Mouse (Mus musculus): ENCODE results near the gene Mfsd12. TPM values are rescaled to one million over a fixed set of nuclear protein-coding genes. Genes with fewer than 3 reads are reported as not detected.

Mfsd12 gene
- polyA plus RNA-seq, 1 experiment from 2014 or later = 4.7 TPM

DNA sequence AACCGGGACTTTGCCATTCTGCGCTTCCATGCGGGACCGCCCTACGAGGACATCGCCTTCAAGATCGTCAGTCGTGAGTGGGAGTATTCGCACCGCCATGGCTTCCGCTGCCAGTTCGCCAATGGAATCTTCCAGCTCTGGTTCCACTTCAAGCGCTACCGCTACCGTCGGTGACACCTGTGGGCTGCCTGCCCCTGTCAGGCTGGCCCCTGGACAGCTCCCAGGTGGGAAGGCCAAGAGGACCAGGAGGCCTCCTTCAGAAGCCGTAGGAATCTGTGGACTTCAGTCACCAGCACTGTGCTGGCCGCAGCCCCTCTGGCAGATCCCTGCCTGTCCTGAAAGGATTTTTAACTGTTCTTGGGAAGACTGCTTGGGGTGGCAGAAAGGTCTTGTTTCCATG lies 31.5 kb upstream of the Mfsd12 start:
- H3K4me2 ChIP-seq = no peak overlapping the region
- no peak for ATAC-seq (replicated peaks; ENCODE audit: insufficient number of reproducible peaks, low FRiP score, low TSS enrichment)
- no peak overlapping the region for H3K27ac ChIP-seq (ENCODE audit: low read depth, low read length)
- peaks cover 46% of the 10 kb centered on the region for H3K36me3 ChIP-seq (ENCODE audit: control insufficient read depth, insufficient read depth, low read length)
- H3K9me3 ChIP-seq (replicated peaks; ENCODE audit: control insufficient read depth, low read length) = no peaks in the 10 kb centered on the region
- WGBS (ENCODE audit: insufficient replicate concordance) = 91% methylated on average over 18 of the region's 18 CpGs
- peaks cover 52% of the 10 kb centered on the region for H3K4me1 ChIP-seq (ENCODE audit: control insufficient read depth, insufficient read depth, low read length)
- no peak overlapping the region for H3K9ac ChIP-seq (ENCODE audit: low read depth, low read length)
- H3K27me3 ChIP-seq (ENCODE audit: control insufficient read depth, insufficient read depth, low read length) = no peaks in the 10 kb centered on the region
- H3K4me3 ChIP-seq (ENCODE audit: low read depth, low read length) = no peak overlapping the region

GRCm38 (mm10) chr10:81326858-81327257 lies 30.4 kb upstream of the Mfsd12 start:
- WGBS (ENCODE audit: insufficient replicate concordance) = 62% methylated on average over 6 of the region's 6 CpGs
- Histone ChIP-seq H3K9me3 (replicated peaks; ENCODE audit: control insufficient read depth, low read length) (no peaks in the 10 kb centered on the region), H3K4me3 (ENCODE audit: low read depth, low read length) (no peak overlapping the region), H3K9ac (ENCODE audit: low read depth, low read length) (no peak overlapping the region), H3K4me2 (no peak overlapping the region; the same call in 1 of the 2 replicates), H3K4me1 (ENCODE audit: control insufficient read depth, insufficient read depth, low read length) (peaks cover 52% of the 10 kb centered on the region), H3K27me3 (ENCODE audit: control insufficient read depth, insufficient read depth, low read length) (no peaks in the 10 kb centered on the region; the same call in 1 of the 2 replicates), H3K27ac (ENCODE audit: low read depth, low read length) (peak overlapping the region; percentile 68), H3K36me3 (ENCODE audit: control insufficient read depth, insufficient read depth, low read length) (peaks cover 46% of the 10 kb centered on the region)
- no peak for ATAC-seq (replicated peaks; ENCODE audit: insufficient number of reproducible peaks, low FRiP score, low TSS enrichment)

DNA sequence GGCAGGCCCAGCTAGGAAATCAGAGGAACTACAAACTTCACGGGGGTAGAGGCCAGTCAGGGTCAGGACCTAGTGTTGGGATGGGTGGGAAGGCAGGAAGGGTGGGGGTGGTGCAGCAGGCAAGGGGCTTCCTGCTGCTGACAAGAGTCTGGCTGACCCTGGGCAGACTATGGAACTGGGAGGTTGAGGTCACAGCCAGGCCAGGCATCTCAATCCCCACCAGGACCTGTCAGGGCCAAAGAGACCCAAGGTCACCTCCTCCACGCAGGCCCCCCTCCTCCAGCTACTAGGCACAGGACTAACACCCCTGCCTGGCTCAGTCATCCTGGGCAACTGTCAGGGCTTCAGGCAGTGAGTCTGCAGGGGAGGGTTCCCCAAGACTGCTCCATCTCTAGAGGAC lies 29.3 kb upstream of the Mfsd12 start:
- Histone ChIP-seq H3K9ac (ENCODE audit: low read depth, low read length) (peak overlapping the region; percentile 54), H3K36me3 (ENCODE audit: control insufficient read depth, insufficient read depth, low read length) (peaks cover 41% of the 10 kb centered on the region), H3K9me3 (replicated peaks; ENCODE audit: control insufficient read depth, low read length) (no peaks in the 10 kb centered on the region), H3K4me2 (peak overlapping the region; percentile 59), H3K4me1 (ENCODE audit: control insufficient read depth, insufficient read depth, low read length) (peaks cover 50% of the 10 kb centered on the region), H3K27me3 (ENCODE audit: control insufficient read depth, insufficient read depth, low read length) (peaks cover 3% of the 10 kb centered on the region), H3K27ac (ENCODE audit: low read depth, low read length) (peak overlapping the region; percentile 90), H3K4me3 (ENCODE audit: low read depth, low read length) (no peak overlapping the region)
- ATAC-seq (replicated peaks; ENCODE audit: insufficient number of reproducible peaks, low FRiP score, low TSS enrichment) = peak; percentile 4; the same call in 1 of the 2 replicates
- WGBS (ENCODE audit: insufficient replicate concordance) = 12% methylated on average over 2 of the region's 2 CpGs

GRCm38 (mm10) chr10:81328386-81328785 lies 28.9 kb upstream of the Mfsd12 start, which contains the start of gene Tbxa2r:
Gene Tbxa2r, plus strand, starts transcription at chr10:81328731.
- Histone ChIP-seq H3K9ac (ENCODE audit: low read depth, low read length) (peak within 1 kb of the TSS; percentile 54), H3K4me2 (peak within 1 kb of the TSS; percentile 59), H3K9me3 (replicated peaks; ENCODE audit: control insufficient read depth, low read length) (no peaks in the 10 kb centered on the region), H3K36me3 (ENCODE audit: control insufficient read depth, insufficient read depth, low read length) (peaks cover 36% of the 10 kb centered on the region), H3K4me1 (ENCODE audit: control insufficient read depth, insufficient read depth, low read length) (peaks cover 50% of the 10 kb centered on the region), H3K27ac (ENCODE audit: low read depth, low read length) (peak within 1 kb of the TSS; percentile 90), H3K27me3 (ENCODE audit: control insufficient read depth, insufficient read depth, low read length) (peaks cover 3% of the 10 kb centered on the region), H3K4me3 (ENCODE audit: low read depth, low read length) (peak within 1 kb of the TSS; percentile 26; the same call in 1 of the 2 replicates)
- 3% methylated on average over 10 of the region's 10 CpGs for WGBS (ENCODE audit: insufficient replicate concordance)
- ATAC-seq (replicated peaks; ENCODE audit: insufficient number of reproducible peaks, low FRiP score, low TSS enrichment) = peak; percentile 44

DNA sequence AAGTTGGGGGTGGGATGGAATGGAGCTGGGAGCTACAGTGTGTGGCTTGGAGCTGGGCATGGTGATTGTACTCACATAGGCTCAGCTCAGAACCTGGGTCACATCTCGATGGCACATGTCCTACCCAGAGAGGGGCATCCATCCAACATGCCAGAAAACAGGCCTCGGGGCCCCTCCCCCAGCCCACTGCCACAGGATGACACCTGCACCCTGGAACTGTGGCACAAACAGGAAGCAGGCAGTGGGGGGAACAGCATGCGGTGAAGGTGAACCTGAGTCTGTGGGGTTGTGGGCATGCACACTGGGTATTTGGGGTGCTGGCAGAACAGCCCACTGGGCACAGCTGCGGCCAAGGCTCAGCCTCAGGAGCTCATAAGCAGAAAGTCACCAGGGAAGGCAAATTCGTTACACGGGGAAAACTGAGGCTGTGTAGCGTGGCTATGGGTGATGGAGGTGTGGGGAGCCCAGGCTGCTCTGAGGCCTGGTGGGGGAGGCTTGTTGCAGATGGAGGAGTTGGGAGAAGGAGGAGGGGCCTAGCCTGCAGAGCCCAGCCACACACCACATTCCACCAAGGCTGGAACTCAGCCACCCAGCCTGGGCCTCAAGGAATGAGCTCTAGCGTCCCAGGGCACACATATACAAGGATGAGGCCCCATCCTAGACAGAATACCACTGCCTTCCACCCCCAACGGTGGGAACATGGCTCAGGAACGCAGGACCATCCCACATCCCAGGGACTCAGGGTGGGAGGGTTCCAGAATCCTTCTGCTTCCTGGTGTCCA lies 27.9 kb upstream of the Mfsd12 start:
- Histone ChIP-seq H3K27ac (ENCODE audit: low read depth, low read length) (peak overlapping the region; percentile 90), H3K36me3 (ENCODE audit: control insufficient read depth, insufficient read depth, low read length) (peaks cover 26% of the 10 kb centered on the region), H3K9ac (ENCODE audit: low read depth, low read length) (peak overlapping the region; percentile 54; the same call in 1 of the 2 replicates), H3K4me3 (ENCODE audit: low read depth, low read length) (peak overlapping the region; percentile 26; the same call in 1 of the 2 replicates), H3K4me1 (ENCODE audit: control insufficient read depth, insufficient read depth, low read length) (peaks cover 50% of the 10 kb centered on the region), H3K9me3 (replicated peaks; ENCODE audit: control insufficient read depth, low read length) (no peaks in the 10 kb centered on the region), H3K27me3 (ENCODE audit: control insufficient read depth, insufficient read depth, low read length) (peaks cover 3% of the 10 kb centered on the region), H3K4me2 (peak overlapping the region; percentile 59)
- peak; percentile 47 for ATAC-seq (replicated peaks; ENCODE audit: insufficient number of reproducible peaks, low FRiP score, low TSS enrichment)
- WGBS (ENCODE audit: insufficient replicate concordance) = 58% methylated on average over 10 of the region's 10 CpGs

GRCm38 (mm10) chr10:81330007-81330406 lies 27.3 kb upstream of the Mfsd12 start:
- H3K4me1 ChIP-seq (ENCODE audit: control insufficient read depth, insufficient read depth, low read length) = peaks cover 50% of the 10 kb centered on the region
- no peak overlapping the region for H3K4me3 ChIP-seq (ENCODE audit: low read depth, low read length)
- peaks cover 20% of the 10 kb centered on the region for H3K36me3 ChIP-seq (ENCODE audit: control insufficient read depth, insufficient read depth, low read length)
- ATAC-seq (replicated peaks; ENCODE audit: insufficient number of reproducible peaks, low FRiP score, low TSS enrichment) = no peak
- H3K27ac ChIP-seq (ENCODE audit: low read depth, low read length) = peak overlapping the region; percentile 90
- no peaks in the 10 kb centered on the region for H3K9me3 ChIP-seq (replicated peaks; ENCODE audit: control insufficient read depth, low read length)
- 58% methylated on average over 4 of the region's 4 CpGs for WGBS (ENCODE audit: insufficient replicate concordance)
- peaks cover 3% of the 10 kb centered on the region for H3K27me3 ChIP-seq (ENCODE audit: control insufficient read depth, insufficient read depth, low read length)
- peak overlapping the region; percentile 59 for H3K4me2 ChIP-seq
- peak overlapping the region; percentile 31; the same call in 1 of the 2 replicates for H3K9ac ChIP-seq (ENCODE audit: low read depth, low read length)

DNA sequence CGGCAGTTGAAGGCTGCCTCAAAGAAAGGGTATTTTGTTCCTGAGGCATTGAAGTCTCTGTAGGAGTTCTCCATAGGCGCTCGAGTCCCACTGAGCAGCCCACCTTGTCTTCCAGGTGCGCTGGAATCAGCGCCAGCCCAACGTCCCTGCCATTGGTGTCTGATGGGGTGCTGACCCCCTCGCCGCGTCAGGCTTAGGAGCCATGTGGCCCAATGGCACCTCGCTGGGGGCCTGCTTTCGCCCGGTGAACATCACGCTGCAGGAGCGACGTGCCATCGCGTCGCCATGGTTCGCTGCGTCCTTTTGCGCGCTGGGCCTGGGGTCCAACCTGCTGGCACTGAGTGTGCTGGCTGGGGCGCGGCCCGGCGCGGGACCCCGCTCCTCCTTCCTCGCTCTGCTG lies 25.0 kb upstream of the Mfsd12 start:
- H3K4me2 ChIP-seq = peak overlapping the region; percentile 57
- H3K36me3 ChIP-seq (ENCODE audit: control insufficient read depth, insufficient read depth, low read length) = no peaks in the 10 kb centered on the region; the same call in 1 of the 2 replicates
- H3K9ac ChIP-seq (ENCODE audit: low read depth, low read length) = peak overlapping the region; percentile 67
- peak overlapping the region; percentile 22 for H3K4me3 ChIP-seq (ENCODE audit: low read depth, low read length)
- 18% methylated on average over 29 of the region's 29 CpGs for WGBS (ENCODE audit: insufficient replicate concordance)
- no peak for ATAC-seq (replicated peaks; ENCODE audit: insufficient number of reproducible peaks, low FRiP score, low TSS enrichment)
- no peaks in the 10 kb centered on the region for H3K9me3 ChIP-seq (replicated peaks; ENCODE audit: control insufficient read depth, low read length)
- peaks cover 3% of the 10 kb centered on the region for H3K27me3 ChIP-seq (ENCODE audit: control insufficient read depth, insufficient read depth, low read length)
- H3K4me1 ChIP-seq (ENCODE audit: control insufficient read depth, insufficient read depth, low read length) = peaks cover 49% of the 10 kb centered on the region
- no peak overlapping the region for H3K27ac ChIP-seq (ENCODE audit: low read depth, low read length)

- 74% methylated on average over 11 of the region's 11 CpGs for WGBS (ENCODE audit: insufficient replicate concordance)
- no peaks in the 10 kb centered on the region; the same call in 1 of the 2 replicates for H3K36me3 ChIP-seq (ENCODE audit: control insufficient read depth, insufficient read depth, low read length)
- H3K4me1 ChIP-seq (ENCODE audit: control insufficient read depth, insufficient read depth, low read length) = peaks cover 36% of the 10 kb centered on the region
- no peak overlapping the region for H3K4me3 ChIP-seq (ENCODE audit: low read depth, low read length)
- H3K9ac ChIP-seq (ENCODE audit: low read depth, low read length) = no peak overlapping the region
- H3K4me2 ChIP-seq = no peak overlapping the region
- peaks cover 17% of the 10 kb centered on the region for H3K27me3 ChIP-seq (ENCODE audit: control insufficient read depth, insufficient read depth, low read length)
- no peak overlapping the region for H3K27ac ChIP-seq (ENCODE audit: low read depth, low read length)
- no peak for ATAC-seq (replicated peaks; ENCODE audit: insufficient number of reproducible peaks, low FRiP score, low TSS enrichment)
- H3K9me3 ChIP-seq (replicated peaks; ENCODE audit: control insufficient read depth, low read length) = no peaks in the 10 kb centered on the region
Measured at GRCm38 (mm10) chr10:81334324-81334723, 23.0 kb upstream of the Mfsd12 start.
